In genomic region chr6:32586821-32587135, GRCm38 (mm10) we compare ENCODE assay signal across 8 mouse cellular contexts. TPM values are rescaled to one million over a fixed set of nuclear protein-coding genes. Genes with fewer than 3 reads are reported as not detected.
DNase-seq lines count a peak whose midpoint lies in the region; ATAC-seq and TF ChIP-seq lines count a peak whose summit lies in the region.

No protein-coding gene starts in this region.

- no peaks in the 10 kb centered on the region for H3K9me3 ChIP-seq in embryonic facial prominence, embryonic 15.5 days (replicated peaks)
- no peaks in the 10 kb centered on the region for H3K9me3 ChIP-seq in limb, embryonic 13.5 days

- H3K27ac ChIP-seq in embryonic facial prominence, embryonic 15.5 days (replicated peaks), result no peak overlapping the region
- no peak overlapping the region for H3K27ac ChIP-seq in limb, embryonic 13.5 days
- H3K27ac ChIP-seq in small intestine, adult 2 months (ENCODE audit: insufficient read depth, low read depth, low read length), result no peak overlapping the region

- no peak for ATAC-seq in embryonic facial prominence, embryonic 15.5 days (ENCODE audit: insufficient number of reproducible peaks, low FRiP score, low TSS enrichment, low read depth)
- ATAC-seq in limb, embryonic 13.5 days (ENCODE audit: low FRiP score, low read depth), result no peak

- TF ChIP-seq POLR2A in lung, adult 2 months (IDR thresholded peaks at IDR 0.05; ENCODE audit: borderline replicate concordance, extremely low read depth, low read depth, low read length), result no peak
- no peak for TF ChIP-seq POLR2A in small intestine, adult 2 months (IDR thresholded peaks at IDR 0.05; ENCODE audit: low read depth, low read length)

- H3K4me1 ChIP-seq in lung, adult 2 months (ENCODE audit: control insufficient read depth, insufficient read depth, low read length), result no peaks in the 10 kb centered on the region; the same call in 1 of the 2 replicates
- H3K4me1 ChIP-seq in embryonic facial prominence, embryonic 15.5 days, result peaks cover 38% of the 10 kb centered on the region
- peaks cover 48% of the 10 kb centered on the region for H3K4me1 ChIP-seq in limb, embryonic 13.5 days
- H3K4me1 ChIP-seq in small intestine, adult 2 months (ENCODE audit: control insufficient read depth, insufficient read depth, insufficient read length, low read length), result peaks cover 8% of the 10 kb centered on the region

- H3K36me3 ChIP-seq in embryonic facial prominence, embryonic 15.5 days, result no peaks in the 10 kb centered on the region
- H3K36me3 ChIP-seq in limb, embryonic 13.5 days, result no peaks in the 10 kb centered on the region
- H3K36me3 ChIP-seq in small intestine, adult 2 months (ENCODE audit: control insufficient read depth, insufficient read depth, low read length), result no peaks in the 10 kb centered on the region

- WGBS in lung, adult 2 months, result 5% methylated on average over 13 of the region's 13 CpGs
- 6% methylated on average over 13 of the region's 13 CpGs for WGBS in embryonic facial prominence, embryonic 15.5 days
- WGBS in limb, embryonic 13.5 days, result 6% methylated on average over 13 of the region's 13 CpGs
- WGBS in small intestine, adult 2 months, result 3% methylated on average over 13 of the region's 13 CpGs

- H3K4me3 ChIP-seq in lung, adult 2 months (replicated peaks; ENCODE audit: extremely low read depth, low read depth, low read length), result peak overlapping the region; percentile 88
- H3K4me3 ChIP-seq in embryonic facial prominence, embryonic 15.5 days (replicated peaks), result peak overlapping the region; percentile 64
- H3K4me3 ChIP-seq in limb, embryonic 13.5 days, result peak overlapping the region; percentile 74
- peak overlapping the region; percentile 66 for H3K4me3 ChIP-seq in small intestine, adult 2 months (ENCODE audit: low read depth, low read length)

- peak overlapping the region; percentile 99 for H3K4me2 ChIP-seq in embryonic facial prominence, embryonic 15.5 days (replicated peaks)
- peak overlapping the region; percentile 100 for H3K4me2 ChIP-seq in limb, embryonic 13.5 days (replicated peaks)

- no peak for DNase-seq in lung, adult 2 months
- no peak for DNase-seq in lung, adult 18-20 months
- DNase-seq in urinary bladder, postnatal 4 days (ENCODE audit: low spot score in 2 of 2), result no peak
- DNase-seq in urinary bladder, postnatal 14 days (ENCODE audit: low spot score), result no peak
- DNase-seq in cerebellum, postnatal 25 days, result no peak

- TF ChIP-seq CTCF in lung, adult 2 months (IDR thresholded peaks at IDR 0.05; ENCODE audit: insufficient read depth, low read length), result no peak
- no peak for TF ChIP-seq CTCF in small intestine, adult 2 months (IDR thresholded peaks at IDR 0.05; ENCODE audit: extremely low read depth, insufficient read length, insufficient replicate concordance, low read depth, low read length)

- H3K9ac ChIP-seq in embryonic facial prominence, embryonic 15.5 days, result peak overlapping the region; percentile 51; the same call in 1 of the 2 replicates
- H3K9ac ChIP-seq in limb, embryonic 13.5 days, result peak overlapping the region; percentile 83

- H3K27me3 ChIP-seq in embryonic facial prominence, embryonic 15.5 days, result peaks cover 74% of the 10 kb centered on the region
- peaks cover 82% of the 10 kb centered on the region for H3K27me3 ChIP-seq in limb, embryonic 13.5 days
- H3K27me3 ChIP-seq in small intestine, adult 2 months (ENCODE audit: control insufficient read depth, insufficient read depth, low read length), result peaks cover 31% of the 10 kb centered on the region

RNA-seq across cellular contexts. Expression of gene Plxna4, which starts 1.2 kb away (rescaled TPM):
- 6.7 and 7.4 TPM in 2 replicates for polyA plus RNA-seq in lung, adult 2 months (2012; rRNA removed)
- 2.6 and 3.1 TPM in 2 replicates for polyA plus RNA-seq in embryonic facial prominence, embryonic 15.5 days (2015; fragmentation: Nextera tagmentation; extraction: Ambion mirVana)
- polyA plus RNA-seq in limb, embryonic 13.5 days (2015; fragmentation: Nextera tagmentation; extraction: Ambion mirVana), result 3.7 and 3.9 TPM in 2 replicates
- 0.48 and 0.67 TPM in 2 replicates for polyA plus RNA-seq in small intestine, adult 2 months (2012; rRNA removed)
